Mouse (Mus musculus) adrenal gland, adult 2 months (tissue): ENCODE measurements around the gene Ldb1. TPM values are rescaled to one million over a fixed set of nuclear protein-coding genes. Genes with fewer than 3 reads are reported as not detected.

Experiments used
- DNase-seq: peaks from one replicate; pipeline ENCODE4 v3.0.0; 2021
- long read RNA-seq: library from polyadenylated mRNA; stranded (forward); transcript quantifications from one replicate; pipeline ENCODE4 v2.0.0, GENCODE M21; 2021
- polyA plus RNA-seq: library from polyadenylated mRNA; depleted of rRNA; stranded (reverse); fragments of >200 nt; gene quantifications from 2 replicates; pipeline ENCODE4 v1.2.3, GENCODE M21; 2012; rRNA removed
- total RNA-seq, 2 experiments: library from RNA; stranded (reverse); gene quantifications; 2 replicates each; pipeline ENCODE4 v1.2.3; 2021

Ldb1 gene
- total RNA-seq (10 to 100 TPM; 58.2 to 67.1 TPM), polyA plus RNA-seq (99.3 and 117 TPM in 2 replicates)
- long read RNA-seq, transcript Ldb1-207 (11 exons, 3,133 nt): major isoform, 15 of 26 reads
- long read RNA-seq, partial matches to known transcripts: 9 of 26 reads
- long read RNA-seq, other reads (novel, unspliced or antisense): 1 of 26 reads

GRCm38 (mm10) chr19:46044993-46045695 lies at the start of gene Ldb1:
Gene Ldb1 (minus strand): TSS chr19:46045214.
- DNase-seq: peak; percentile 95

GRCm38 (mm10) chr19:46094144-46094543 lies 49.1 kb upstream of the Ldb1 start:
- DNase-seq: no peak

- DNase-seq: no peak
Observed at GRCm38 (mm10) chr19:46091641-46092040, 46.6 kb upstream of the Ldb1 start.

GRCm38 (mm10) chr19:46087871-46088270 lies 42.9 kb upstream of the Ldb1 start:
- peak; percentile 66 for DNase-seq

- DNase-seq: peak; percentile 33
Observed at GRCm38 (mm10) chr19:46086337-46086736, 41.3 kb upstream of the Ldb1 start.

GRCm38 (mm10) chr19:46085185-46085584 lies 40.2 kb upstream of the Ldb1 start:
- DNase-seq: no peak

GRCm38 (mm10) chr19:46078535-46078934 lies 33.5 kb upstream of the Ldb1 start:
- no peak for DNase-seq

- DNase-seq: peak; percentile 100
Observed at GRCm38 (mm10) chr19:46075616-46076607, 30.9 kb upstream of the Ldb1 start, which contains the start of gene Nolc1. Gene Nolc1 (plus strand): TSS chr19:46075863.

GRCm38 (mm10) chr19:46074266-46074665 lies 29.3 kb upstream of the Ldb1 start:
- DNase-seq: no peak

- DNase-seq: no peak
Observed at GRCm38 (mm10) chr19:46073285-46073684, 28.3 kb upstream of the Ldb1 start.

GRCm38 (mm10) chr19:46068054-46068453 lies 23.0 kb upstream of the Ldb1 start:
- DNase-seq: no peak

- no peak for DNase-seq
Observed at GRCm38 (mm10) chr19:46060845-46061244, 15.8 kb upstream of the Ldb1 start.

GRCm38 (mm10) chr19:46058466-46058865 lies 13.5 kb upstream of the Ldb1 start:
- no peak for DNase-seq

GRCm38 (mm10) chr19:46056947-46057607 lies 12.1 kb upstream of the Ldb1 start:
- DNase-seq: peak; percentile 91

- peak; percentile 96 for DNase-seq
Observed at GRCm38 (mm10) chr19:46056388-46056946, 11.5 kb upstream of the Ldb1 start.

- DNase-seq: no peak
Observed at GRCm38 (mm10) chr19:46055752-46056387, 10.9 kb upstream of the Ldb1 start.

GRCm38 (mm10) chr19:46050462-46050861 lies 5.4 kb upstream of the Ldb1 start:
- no peak for DNase-seq

- no peak for DNase-seq
Observed at GRCm38 (mm10) chr19:46049129-46049528, 4.1 kb upstream of the Ldb1 start.

- DNase-seq: no peak
Observed at GRCm38 (mm10) chr19:46047426-46047825, 2.4 kb upstream of the Ldb1 start.

GRCm38 (mm10) chr19:46046621-46047025 lies 1.6 kb upstream of the Ldb1 start:
- no peak for DNase-seq

- peak; percentile 75 for DNase-seq
Observed at GRCm38 (mm10) chr19:46045696-46046311, 790 bp upstream of the Ldb1 start.
